Comparison of ENCODE assay signal across 10 mouse cellular contexts in the genomic region with DNA sequence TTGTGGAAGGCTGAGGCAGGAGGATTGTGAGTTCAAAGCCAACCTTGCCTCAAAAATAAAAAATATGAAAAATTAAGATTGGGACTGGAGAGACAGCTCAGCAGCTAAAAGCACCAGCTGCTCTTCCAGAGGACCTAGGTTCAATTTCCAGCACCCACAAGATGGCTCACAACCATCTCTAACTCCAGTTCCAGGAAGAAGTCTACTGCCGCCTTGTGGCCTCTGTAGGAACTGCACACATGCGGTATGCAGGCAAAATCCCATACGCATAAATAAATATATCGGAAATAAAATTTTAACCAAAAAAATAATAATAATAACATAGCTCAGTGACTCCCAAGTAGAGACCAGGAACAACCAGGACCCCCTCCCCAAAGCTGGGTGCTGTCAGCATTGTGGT. TPM values are rescaled to one million over a fixed set of nuclear protein-coding genes. Genes with fewer than 3 reads are reported as not detected.
DNase-seq lines count a peak whose midpoint lies in the region; ATAC-seq and TF ChIP-seq lines count a peak whose summit lies in the region.
"Had no signal": no experiment of that assay in that cellular context is flagged by ENCODE, and none has a peak within 500 bp of the region (broad histone marks: within the 10 kb centered on the region; RNA-seq: fewer than 3 reads in every experiment).

No protein-coding gene starts in this region.

- in situ Hi-C loops in ES-E14 (cut with MboI; ENCODE audit: low sequenced_read_pairs in 2 of 2, unreplicated experiment in 2 of 2): no loop called here

- no peaks in the 10 kb centered on the region for H3K36me3 ChIP-seq in ES-E14 (ENCODE audit: control insufficient read depth, insufficient read depth, low read length, poor library complexity, severe bottlenecking)
- no peaks in the 10 kb centered on the region for H3K36me3 ChIP-seq in liver, postnatal 0 days (replicated peaks; ENCODE audit: insufficient read depth, low read length)
- H3K36me3 ChIP-seq: hindbrain, embryonic 10.5 days had no signal

- TF ChIP-seq CTCF in layer of hippocampus, adult 2 months (conservative IDR thresholded peaks at IDR 0.05): peak; percentile 66
- TF ChIP-seq CTCF in liver, postnatal 0 days (IDR thresholded peaks at IDR 0.05; ENCODE audit: low read depth): peak; percentile 66

- no peak for TF ChIP-seq EP300 in liver, postnatal 0 days (IDR thresholded peaks at IDR 0.05; ENCODE audit: low read depth)

- 80% methylated on average over 4 of the region's 4 CpGs for WGBS in liver, postnatal 0 days (ENCODE audit: insufficient replicate concordance)

- peaks cover 2 to 7% of the 10 kb centered on the region in 2 experiments; a peak in 1 of 4 replicates for H3K4me1 ChIP-seq in ES-E14 (ENCODE audit: control insufficient read depth in 2 of 2, insufficient read depth in 2 of 2, low read length in 2 of 2, poor library complexity in 1 of 2)
- no peaks in the 10 kb centered on the region for H3K4me1 ChIP-seq in liver, postnatal 0 days (ENCODE audit: insufficient read depth)

- no peak for DNase-seq in layer of hippocampus, adult 2 months (ENCODE audit: low spot score in 2 of 2)
- no peak for DNase-seq in layer of hippocampus, postnatal 25 days (ENCODE audit: extremely low spot score in 1 of 2, low spot score in 1 of 2)
- DNase-seq in B cell, adult 2 months: peak; percentile 34 to 46
- DNase-seq in ES-E14 (ENCODE audit: low read depth, low spot score): peak; percentile 55
- DNase-seq in liver, postnatal 0 days: peak; percentile 39
- no peak for DNase-seq in retina, postnatal 1 day
- no peak for DNase-seq in layer of hippocampus, adult 9-10 months (ENCODE audit: low spot score)
- DNase-seq: cerebellum, adult 8-10 months; gastrocnemius, postnatal 14 days had no signal

- no peak overlapping the region for H3K27ac ChIP-seq in layer of hippocampus, adult 2 months
- no peak overlapping the region for H3K27ac ChIP-seq in ES-E14 (ENCODE audit: insufficient read depth, low read depth, low read length, poor library complexity, severe bottlenecking)
- H3K27ac ChIP-seq in liver, postnatal 0 days (ENCODE audit: low read depth): no peak overlapping the region
- H3K27ac ChIP-seq: hindbrain, embryonic 10.5 days had no signal

- H3K27me3 ChIP-seq in liver, postnatal 0 days (ENCODE audit: insufficient read depth, low read length): no peaks in the 10 kb centered on the region

- no peak overlapping the region for H3K4me3 ChIP-seq in layer of hippocampus, adult 2 months
- H3K4me3 ChIP-seq in ES-E14 (ENCODE audit: insufficient read depth in 1 of 2, low read depth in 1 of 2, low read length in 2 of 2, poor library complexity in 1 of 2, severe bottlenecking in 1 of 2): no peak overlapping the region
- H3K4me3 ChIP-seq in liver, postnatal 0 days (ENCODE audit: low read depth, low read length): no peak overlapping the region
- H3K4me3 ChIP-seq: hindbrain, embryonic 10.5 days had no signal

- no peaks in the 10 kb centered on the region for H3K9me3 ChIP-seq in ES-E14 (ENCODE audit: control insufficient read depth, insufficient read depth, low read depth, low read length)
- no peaks in the 10 kb centered on the region for H3K9me3 ChIP-seq in liver, postnatal 0 days (ENCODE audit: low read length)
- H3K9me3 ChIP-seq: hindbrain, embryonic 10.5 days had no signal

- ATAC-seq in liver, postnatal 0 days: no peak

- no peak overlapping the region for H3K9ac ChIP-seq in ES-E14 (ENCODE audit: insufficient read depth, low read depth, low read length, poor library complexity, severe bottlenecking)
- H3K9ac ChIP-seq in liver, postnatal 0 days (replicated peaks): no peak overlapping the region

- H3K4me2 ChIP-seq in liver, postnatal 0 days (ENCODE audit: low read depth, low read length): no peak overlapping the region

TF ChIP-seq in ES-E14, 5 proteins besides CTCF, POLR2A, EP300 and RAD21:
- TF ChIP-seq CHD2 (IDR thresholded peaks at IDR 0.05; ENCODE audit: low read depth, low read length) (no peak), MAFK (IDR thresholded peaks at IDR 0.05; ENCODE audit: insufficient read depth, low read depth, low read length) (no peak), ZC3H11A (IDR thresholded peaks at IDR 0.05; ENCODE audit: borderline replicate concordance, low read depth, low read length) (no peak), HCFC1 (IDR thresholded peaks at IDR 0.05; ENCODE audit: borderline replicate concordance, insufficient read depth, low read length) (no peak), ZNF384 (IDR thresholded peaks at IDR 0.05; ENCODE audit: low read depth, low read length) (no peak)

RNA-seq across cellular contexts. Expression of gene Lrp3, which starts 51.4 kb away (rescaled TPM):
- 10 to 100 TPM; 73.2 to 76.7 TPM for total RNA-seq in layer of hippocampus, adult 2 months (2021)
- total RNA-seq in layer of hippocampus, postnatal 25 days (2021): 10 to 100 TPM; 69.7 to 76.6 TPM
- 3.1 and 3.7 TPM in 2 replicates for total RNA-seq in ES-E14 (2012; rRNA removed)
- 0.61 and 0.69 TPM in 2 replicates for polyA plus RNA-seq in liver, postnatal 0 days (2015; fragmentation: Nextera tagmentation; extraction: Ambion mirVana)

RNA-seq across cellular contexts. Expression of gene Gpatch1, which starts 51.6 kb away (rescaled TPM):
- total RNA-seq in layer of hippocampus, adult 2 months (2021): 10 to 100 TPM; 27.5 to 29.4 TPM
- total RNA-seq in layer of hippocampus, postnatal 25 days (2021): 10 to 100 TPM; 24.2 to 24.4 TPM
- 10.6 and 11.0 TPM in 2 replicates for total RNA-seq in ES-E14 (2012; rRNA removed)
- 4.9 and 5.6 TPM in 2 replicates for polyA plus RNA-seq in liver, postnatal 0 days (2015; fragmentation: Nextera tagmentation; extraction: Ambion mirVana)

Comparison
In these comparisons a context has a peak if more than half of its experiments do, and no peak if none do; other contexts are left out.
1. DNase-seq: peak in B cell, adult 2 months (2 of 2), ES-E14 (single experiment) and liver, postnatal 0 days (single experiment); none in layer of hippocampus, adult 2 months (0 of 2), layer of hippocampus, postnatal 25 days (0 of 2), retina, postnatal 1 day (single experiment) and layer of hippocampus, adult 9-10 months (single experiment).
2. RNA of gene Lrp3, which starts 51.4 kb away (total RNA-seq): 73.2 to 76.7 TPM in layer of hippocampus, adult 2 months and 69.7 to 76.6 TPM in layer of hippocampus, postnatal 25 days; 3.1 to 3.7 TPM in ES-E14; every median in the first group is over 10 times any median in the second.